Mouse (Mus musculus) liver, embryonic 18 days (tissue): ENCODE results near the gene 2610002M06Rik. TPM values are rescaled to one million over a fixed set of nuclear protein-coding genes. Genes with fewer than 3 reads are reported as not detected.

ENCODE experiments used
- polyA plus RNA-seq: library from polyadenylated mRNA; depleted of rRNA; stranded (reverse); fragments of >200 nt; gene quantifications from 2 replicates; pipeline ENCODE4 v1.2.3, GENCODE M21; 2012; rRNA removed

Gene 2610002M06Rik
- polyA plus RNA-seq = 4.3 and 4.4 TPM in 2 replicates

DNA sequence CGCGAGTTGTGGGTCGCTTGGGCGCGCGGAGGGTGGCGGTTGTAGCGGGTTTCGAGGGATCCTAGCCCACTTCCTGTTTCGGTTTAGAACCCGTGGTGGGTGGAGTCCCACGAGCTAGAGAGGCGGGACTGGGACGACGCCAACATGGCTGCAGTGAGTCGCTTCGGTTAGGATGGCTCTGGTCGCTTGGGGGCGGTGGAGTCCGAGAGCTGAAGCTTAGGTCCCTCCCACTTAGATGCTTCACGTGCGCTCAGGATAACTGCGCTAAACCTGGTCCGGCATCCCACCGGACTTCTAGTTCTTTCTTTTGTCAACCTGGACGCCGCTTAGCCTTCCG, at the start of gene 2610002M06Rik:
Gene 2610002M06Rik, minus strand, starts transcription at position 117 of the 337 bp plus-strand sequence.

DNA sequence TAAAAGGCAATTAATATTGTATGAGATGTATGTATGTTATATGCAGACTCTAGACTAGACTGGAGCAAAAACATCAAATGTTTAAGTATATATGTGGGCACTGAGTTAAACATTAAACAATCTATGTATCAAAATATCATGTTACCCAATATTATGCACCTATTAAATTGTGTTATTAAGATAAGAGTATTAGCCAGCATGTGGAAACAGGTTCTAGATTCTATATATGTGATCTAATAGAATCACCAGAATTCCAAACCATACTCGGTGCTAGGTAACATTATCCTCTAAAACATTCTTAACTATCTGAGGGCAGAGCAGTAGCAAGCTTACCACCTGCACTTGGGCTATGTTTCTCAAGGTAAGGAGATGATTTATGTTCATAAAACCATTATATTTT, 23.8 kb downstream of the 2610002M06Rik start, which contains the start of gene Tent5d:
Gene Tent5d, plus strand, starts transcription at position 301 of the 400 bp plus-strand sequence.

Other genes starting within 250 kb of the 2610002M06Rik start
- not detected in 2 replicates for gene Tbx22, start 148.4 kb downstream of the 2610002M06Rik start, polyA plus RNA-seq
- 0.02 TPM in 1 of 2 replicates, not detected in the other for gene Tent5d, start 23.7 kb downstream of the 2610002M06Rik start, polyA plus RNA-seq
- gene Gm732, start 132.1 kb upstream of the 2610002M06Rik start, polyA plus RNA-seq = not detected in 2 replicates